Mouse (Mus musculus) liver, postnatal 0 days (tissue): ENCODE data around the gene Akap8. TPM values are rescaled to one million over a fixed set of nuclear protein-coding genes. Genes with fewer than 3 reads are reported as not detected.
A peak's percentile ranks its signal among the peaks of the same experiment; 100 is the strongest.

ENCODE experiments used
- ATAC-seq: fragments of 200-750 bp; cut with Nextera tagmentation; 2 replicates; pipeline ENCODE4 v1.8.0; 2017; ENCODE audit warnings: mild to moderate bottlenecking, moderate library complexity
- DNase-seq: peaks from one replicate; pipeline ENCODE4 v3.0.0-alpha.2; 2016
- H3K27ac ChIP-seq: fragments of 300-500 bp; sonication (generic); 2 replicates; pipeline ENCODE4 v1.5.1; 2014; ENCODE audit warnings: antibody characterized with exemption, moderate library complexity, mild to moderate bottlenecking, low read depth
- H3K27me3 ChIP-seq: fragments of 300-500 bp; sonication (generic); 2 replicates; pipeline ENCODE4 v1.6.1; 2014; ENCODE audit warnings: low read length, control low read depth, mixed read lengths; ENCODE audit not compliant: insufficient read depth
- H3K36me3 ChIP-seq: fragments of 300-500 bp; sonication (generic); replicated peaks from 2 replicates; pipeline ENCODE4 v1.6.1; 2014; ENCODE audit warnings: mild to moderate bottlenecking, control low read depth, low read length, moderate library complexity, mixed read lengths; ENCODE audit not compliant: insufficient read depth
- H3K4me1 ChIP-seq: fragments of 300-500 bp; sonication (generic); 2 replicates; pipeline ENCODE4 v1.6.1; 2014; ENCODE audit warnings: antibody characterized with exemption, mild to moderate bottlenecking, control low read depth; ENCODE audit not compliant: insufficient read depth
- H3K4me2 ChIP-seq: fragments of 300-500 bp; sonication (generic); 2 replicates; pipeline ENCODE4 v1.6.1; 2014; ENCODE audit warnings: low read depth, mild to moderate bottlenecking, low read length, moderate library complexity, mixed read lengths
- H3K4me3 ChIP-seq: fragments of 300-500 bp; sonication (generic); 2 replicates; pipeline ENCODE4 v1.5.1; 2014; ENCODE audit warnings: low read depth, low read length
- H3K9ac ChIP-seq: fragments of 300-500 bp; sonication (generic); replicated peaks from 2 replicates; pipeline ENCODE4 v1.6.1; 2014; ENCODE audit warnings: mild to moderate bottlenecking, moderate library complexity
- H3K9me3 ChIP-seq: fragments of 300-500 bp; sonication (generic); 2 replicates; pipeline ENCODE4 v1.6.1; 2016; ENCODE audit warnings: mild to moderate bottlenecking, control low read depth, low read length, mixed read lengths
- CTCF ChIP-seq: sonication (generic); IDR thresholded peaks from 2 replicates; pipeline ENCODE4 v1.5.1; 2016; ENCODE audit warnings: antibody characterized with exemption, low read depth
- EP300 ChIP-seq: IDR thresholded peaks from 2 replicates; pipeline ENCODE4 v1.6.1; 2016; ENCODE audit warnings: antibody characterized with exemption, low read depth, mild to moderate bottlenecking
- WGBS: fragments of 180-500 bp; shearing (Covaris S2); extraction: QIAGEN DNeasy Blood & Tissue Kit; methylation state at CpG from one replicate; pipeline ENCODE4 v1.1.7; 2014; ENCODE audit not compliant: insufficient replicate concordance; 5-methylcytosine and 5-hydroxymethylcytosine counted together
- polyA plus RNA-seq: library from polyadenylated mRNA; unstranded; fragments of >200 nt; fragmentation: Nextera tagmentation; extraction: Ambion mirVana; gene quantifications from 2 replicates; pipeline ENCODE4 v1.2.1, GENCODE M21; 2015

Gene Akap8
- 14.5 and 17.3 TPM in 2 replicates for polyA plus RNA-seq

GRCm38 (mm10) chr17:32320597-32321389, at the start of gene Akap8:
Gene Akap8 (minus strand): TSS chr17:32321238.
- Histone ChIP-seq H3K9ac (peak within 1 kb of the TSS; percentile 91), H3K36me3 (peaks cover 29% of the 10 kb centered on the region), H3K9me3 (no peaks in the 10 kb centered on the region), H3K4me1 (peaks cover 18% of the 10 kb centered on the region; the same call in 1 of the 2 replicates), H3K27me3 (no peaks in the 10 kb centered on the region), H3K4me3 (peak within 1 kb of the TSS; percentile 88), H3K4me2 (peak within 1 kb of the TSS; percentile 96), H3K27ac (peak within 1 kb of the TSS; percentile 93)
- ATAC-seq: peak; percentile 96
- TF ChIP-seq EP300 (peak; percentile 31; the same call in 1 of the 2 replicates), CTCF (no peak)
- peak; percentile 97 for DNase-seq
- under 1% methylated on average over 82 of the region's 83 CpGs for WGBS

- Histone ChIP-seq H3K9me3 (no peaks in the 10 kb centered on the region), H3K9ac (no peak overlapping the region; the same call in 1 of the 2 replicates), H3K4me2 (peak overlapping the region; percentile 70), H3K27me3 (no peaks in the 10 kb centered on the region), H3K27ac (peak overlapping the region; percentile 57; the same call in 1 of the 2 replicates), H3K4me3 (peak overlapping the region; percentile 41), H3K36me3 (no peaks in the 10 kb centered on the region), H3K4me1 (peaks cover 15% of the 10 kb centered on the region)
- TF ChIP-seq CTCF (no peak), EP300 (no peak)
- ATAC-seq (peak; percentile 41), DNase-seq (peak; percentile 54)
- WGBS: 19% methylated on average over 9 of the region's 17 CpGs
These were observed 48.0 kb upstream of the Akap8 start for GRCm38 (mm10) chr17:32368991-32369578.

DNA sequence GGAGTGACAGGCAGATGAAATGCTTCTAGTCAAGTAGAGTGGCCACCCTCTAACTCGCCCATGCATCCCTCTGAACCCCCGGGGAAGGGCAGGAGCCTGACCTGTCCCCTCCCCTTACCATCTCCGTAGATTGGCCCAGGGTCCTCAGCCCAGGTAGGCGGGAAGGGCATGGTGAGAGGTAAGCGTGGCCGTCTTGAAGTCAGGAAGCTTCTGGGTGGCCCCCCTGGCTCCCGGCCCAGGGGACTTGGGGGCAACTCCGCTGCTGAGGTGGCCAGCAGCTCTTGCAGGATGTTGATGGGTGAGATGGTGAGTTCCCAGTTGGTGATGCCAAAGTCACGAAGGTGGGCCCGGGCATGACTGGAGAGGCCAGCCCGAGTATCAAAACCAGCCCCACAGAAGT, 46.7 kb upstream of the Akap8 start:
- H3K27ac ChIP-seq: no peak overlapping the region
- ATAC-seq: no peak
- H3K36me3 ChIP-seq: no peaks in the 10 kb centered on the region
- no peak overlapping the region for H3K9ac ChIP-seq
- H3K9me3 ChIP-seq: no peaks in the 10 kb centered on the region
- H3K4me1 ChIP-seq: peaks cover 27% of the 10 kb centered on the region
- DNase-seq: no peak
- no peak overlapping the region for H3K4me2 ChIP-seq
- H3K27me3 ChIP-seq: no peaks in the 10 kb centered on the region
- no peak overlapping the region for H3K4me3 ChIP-seq
- TF ChIP-seq EP300 (no peak), CTCF (no peak)
- WGBS: 88% methylated on average over 11 of the region's 11 CpGs

GRCm38 (mm10) chr17:32365296-32365695, 44.3 kb upstream of the Akap8 start:
- TF ChIP-seq CTCF (no peak), EP300 (peak; percentile 53; the same call in 1 of the 2 replicates)
- 55% methylated on average over 1 of the region's 1 CpGs for WGBS
- H3K27me3 ChIP-seq: no peaks in the 10 kb centered on the region
- no peak for DNase-seq
- no peaks in the 10 kb centered on the region for H3K9me3 ChIP-seq
- H3K27ac ChIP-seq: no peak overlapping the region
- H3K4me1 ChIP-seq: peaks cover 33% of the 10 kb centered on the region
- H3K4me2 ChIP-seq: peak overlapping the region; percentile 78
- peak overlapping the region; percentile 95; the same call in 1 of the 2 replicates for H3K9ac ChIP-seq
- no peak overlapping the region; the same call in 1 of the 2 replicates for H3K4me3 ChIP-seq
- ATAC-seq: peak; percentile 29
- peaks cover 15% of the 10 kb centered on the region for H3K36me3 ChIP-seq

DNA sequence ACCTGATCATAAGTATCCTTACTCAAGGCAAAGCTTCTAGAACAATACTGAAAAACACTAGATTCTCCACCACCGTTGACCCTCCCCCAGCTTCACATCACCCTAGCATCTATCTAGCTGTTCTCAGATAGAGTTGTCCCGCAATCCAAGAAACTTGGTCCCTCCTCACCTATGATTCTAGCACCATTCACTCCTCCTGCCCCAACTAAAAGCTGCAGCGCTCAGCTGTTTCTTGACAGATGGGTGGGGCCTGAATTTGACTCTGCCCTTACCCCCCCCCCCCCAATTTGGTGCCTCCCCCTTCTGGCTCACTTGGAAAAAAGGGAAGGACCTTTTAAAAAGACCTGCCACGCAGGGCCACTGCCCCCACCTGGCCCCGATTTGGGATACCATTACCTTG, 43.8 kb upstream of the Akap8 start:
- peak overlapping the region; percentile 93 for H3K4me3 ChIP-seq
- H3K27me3 ChIP-seq: no peaks in the 10 kb centered on the region
- ATAC-seq (peak; percentile 18), DNase-seq (no peak)
- H3K36me3 ChIP-seq: peaks cover 19% of the 10 kb centered on the region
- peak overlapping the region; percentile 95 for H3K9ac ChIP-seq
- 31% methylated on average over 5 of the region's 5 CpGs for WGBS
- peak overlapping the region; percentile 74 for H3K27ac ChIP-seq
- TF ChIP-seq CTCF: no peak
- no peak for TF ChIP-seq EP300
- H3K4me2 ChIP-seq: peak overlapping the region; percentile 78
- H3K4me1 ChIP-seq: peaks cover 33% of the 10 kb centered on the region
- H3K9me3 ChIP-seq: no peaks in the 10 kb centered on the region

GRCm38 (mm10) chr17:32364331-32364730, 43.3 kb upstream of the Akap8 start:
- peak; percentile 94 for ATAC-seq
- peak overlapping the region; percentile 95 for H3K9ac ChIP-seq
- peaks cover 24% of the 10 kb centered on the region for H3K36me3 ChIP-seq
- no peak for TF ChIP-seq EP300
- 0 out of 2 replicates have a peak, but pooled peaks have one; percentile 8 for TF ChIP-seq CTCF
- H3K9me3 ChIP-seq: no peaks in the 10 kb centered on the region
- DNase-seq: peak; percentile 90
- H3K4me3 ChIP-seq: peak overlapping the region; percentile 93
- H3K4me2 ChIP-seq: peak overlapping the region; percentile 78
- WGBS: 1% methylated on average over 36 of the region's 47 CpGs
- H3K27ac ChIP-seq: peak overlapping the region; percentile 74
- H3K27me3 ChIP-seq: no peaks in the 10 kb centered on the region
- H3K4me1 ChIP-seq: peaks cover 33% of the 10 kb centered on the region
